Mouse (Mus musculus) hindbrain, embryonic 12.5 days (tissue): ENCODE data around the gene Tctex1d4. TPM values are rescaled to one million over a fixed set of nuclear protein-coding genes. Genes with fewer than 3 reads are reported as not detected.

Experiments used
- ATAC-seq: fragments of 200-750 bp; cut with Nextera tagmentation; 2 replicates; pipeline ENCODE4 v1.8.0; 2017; ENCODE audit warnings: moderate TSS enrichment; ENCODE audit not compliant: low FRiP score
- H3K27ac ChIP-seq: fragments of 300-500 bp; sonication (generic); 2 replicates; pipeline ENCODE4 v1.5.1; 2016; ENCODE audit warnings: mild to moderate bottlenecking
- H3K27me3 ChIP-seq: fragments of 300-500 bp; sonication (generic); 2 replicates; pipeline ENCODE4 v1.6.1; 2016; ENCODE audit warnings: mild to moderate bottlenecking
- H3K36me3 ChIP-seq: fragments of 300-500 bp; sonication (generic); 2 replicates; pipeline ENCODE4 v1.6.1; 2016; ENCODE audit warnings: mild to moderate bottlenecking
- H3K4me1 ChIP-seq: fragments of 300-500 bp; sonication (generic); 2 replicates; pipeline ENCODE4 v1.6.1; 2016
- H3K4me2 ChIP-seq: fragments of 300-500 bp; sonication (generic); replicated peaks from 2 replicates; pipeline ENCODE4 v1.6.1; 2016; ENCODE audit warnings: mild to moderate bottlenecking
- H3K4me3 ChIP-seq: fragments of 300-500 bp; sonication (generic); 2 replicates; pipeline ENCODE4 v1.5.1; 2016; ENCODE audit warnings: mild to moderate bottlenecking
- H3K9ac ChIP-seq: fragments of 300-500 bp; sonication (generic); 2 replicates; pipeline ENCODE4 v1.6.1; 2016; ENCODE audit warnings: mild to moderate bottlenecking, moderate library complexity
- H3K9me3 ChIP-seq: fragments of 300-500 bp; sonication (generic); replicated peaks from 2 replicates; pipeline ENCODE4 v1.6.1; 2016; ENCODE audit warnings: mild to moderate bottlenecking
- WGBS: fragments of 180-500 bp; shearing (Covaris S2); methylation state at CpG from one replicate; pipeline ENCODE4 v1.1.7; 2016; 5-methylcytosine and 5-hydroxymethylcytosine counted together
- polyA plus RNA-seq: library from polyadenylated mRNA; unstranded; fragments of >200 nt; fragmentation: Nextera tagmentation; extraction: Ambion mirVana; gene quantifications from 2 replicates; pipeline ENCODE4 v1.2.1, GENCODE M21; 2016

Tctex1d4 gene
- polyA plus RNA-seq, 1 experiment from 2014 or later = not detected

GRCm38 (mm10) chr4:117148047-117148713, 21.6 kb downstream of the Tctex1d4 start:
- Histone ChIP-seq H3K9ac (no peak overlapping the region), H3K4me2 (no peak overlapping the region), H3K36me3 (peaks cover 48% of the 10 kb centered on the region), H3K4me3 (no peak overlapping the region), H3K9me3 (no peaks in the 10 kb centered on the region), H3K4me1 (no peaks in the 10 kb centered on the region), H3K27ac (no peak overlapping the region), H3K27me3 (no peaks in the 10 kb centered on the region)
- WGBS = 87% methylated on average over 18 of the region's 18 CpGs
- no peak for ATAC-seq

GRCm38 (mm10) chr4:117148815-117149214, 22.2 kb downstream of the Tctex1d4 start:
- peaks cover 54% of the 10 kb centered on the region for H3K36me3 ChIP-seq
- ATAC-seq = no peak
- no peak overlapping the region for H3K27ac ChIP-seq

GRCm38 (mm10) chr4:117149291-117150211, 23.0 kb downstream of the Tctex1d4 start:
- H3K27me3 ChIP-seq = no peaks in the 10 kb centered on the region
- WGBS = 72% methylated on average over 6 of the region's 6 CpGs
- H3K9me3 ChIP-seq = no peaks in the 10 kb centered on the region
- H3K4me1 ChIP-seq = peaks cover 11% of the 10 kb centered on the region; the same call in 1 of the 2 replicates
- H3K9ac ChIP-seq = no peak overlapping the region
- no peak overlapping the region for H3K4me3 ChIP-seq
- H3K27ac ChIP-seq = no peak overlapping the region
- H3K36me3 ChIP-seq = peaks cover 62% of the 10 kb centered on the region
- ATAC-seq = no peak
- H3K4me2 ChIP-seq = no peak overlapping the region

More at GRCm38 (mm10) chr4:117148815-117149214, 22.2 kb downstream of the Tctex1d4 start:
- Histone ChIP-seq H3K9ac (no peak overlapping the region), H3K4me2 (no peak overlapping the region), H3K4me3 (no peak overlapping the region), H3K9me3 (no peaks in the 10 kb centered on the region), H3K4me1 (peaks cover 4% of the 10 kb centered on the region; the same call in 1 of the 2 replicates), H3K27me3 (no peaks in the 10 kb centered on the region)
- WGBS = 70% methylated on average over 24 of the region's 24 CpGs

GRCm38 (mm10) chr4:117150212-117150733, 23.7 kb downstream of the Tctex1d4 start:
- H3K4me1 ChIP-seq = peaks cover 17% of the 10 kb centered on the region; the same call in 1 of the 2 replicates
- peaks cover 66% of the 10 kb centered on the region for H3K36me3 ChIP-seq
- H3K4me2 ChIP-seq = no peak overlapping the region
- no peak overlapping the region for H3K4me3 ChIP-seq
- no peaks in the 10 kb centered on the region for H3K9me3 ChIP-seq
- H3K9ac ChIP-seq = no peak overlapping the region
- WGBS = 87% methylated on average over 6 of the region's 6 CpGs
- H3K27me3 ChIP-seq = no peaks in the 10 kb centered on the region
- H3K27ac ChIP-seq = no peak overlapping the region
- no peak for ATAC-seq

- ATAC-seq = no peak
- Histone ChIP-seq H3K27ac (no peak overlapping the region), H3K27me3 (no peaks in the 10 kb centered on the region), H3K36me3 (peaks cover 66% of the 10 kb centered on the region), H3K4me2 (no peak overlapping the region), H3K9ac (no peak overlapping the region), H3K9me3 (no peaks in the 10 kb centered on the region), H3K4me1 (peaks cover 17% of the 10 kb centered on the region; the same call in 1 of the 2 replicates), H3K4me3 (no peak overlapping the region)
- 80% methylated on average over 1 of the region's 1 CpGs for WGBS
Observed at GRCm38 (mm10) chr4:117151416-117151815, 24.8 kb downstream of the Tctex1d4 start.

- no peak for ATAC-seq
- no peak overlapping the region for H3K9ac ChIP-seq
- H3K4me2 ChIP-seq = no peak overlapping the region
- H3K27me3 ChIP-seq = no peaks in the 10 kb centered on the region
- H3K36me3 ChIP-seq = peaks cover 66% of the 10 kb centered on the region
- H3K27ac ChIP-seq = no peak overlapping the region
- H3K4me3 ChIP-seq = no peak overlapping the region
- WGBS = 83% methylated on average over 5 of the region's 5 CpGs
- peaks cover 17% of the 10 kb centered on the region; the same call in 1 of the 2 replicates for H3K4me1 ChIP-seq
- H3K9me3 ChIP-seq = no peaks in the 10 kb centered on the region
Observed at GRCm38 (mm10) chr4:117152714-117153113, 26.1 kb downstream of the Tctex1d4 start.

- peaks cover 51% of the 10 kb centered on the region for H3K36me3 ChIP-seq
- H3K27me3 ChIP-seq = no peaks in the 10 kb centered on the region
- H3K4me2 ChIP-seq = peak overlapping the region; percentile 93
- ATAC-seq = no peak; the same call in 1 of the 2 replicates
- WGBS = 3% methylated on average over 44 of the region's 44 CpGs
- H3K4me3 ChIP-seq = peak overlapping the region; percentile 95
- peak overlapping the region; percentile 95 for H3K27ac ChIP-seq
- peaks cover 17% of the 10 kb centered on the region; the same call in 1 of the 2 replicates for H3K4me1 ChIP-seq
- H3K9me3 ChIP-seq = no peaks in the 10 kb centered on the region
- H3K9ac ChIP-seq = peak overlapping the region; percentile 97
Observed at GRCm38 (mm10) chr4:117155020-117155791, 28.6 kb downstream of the Tctex1d4 start.

GRCm38 (mm10) chr4:117155792-117156355, 29.3 kb downstream of the Tctex1d4 start, which contains the start of gene Rps8:
TSS of gene Rps8 (minus strand) at chr4:117156243.
- H3K4me2 ChIP-seq = peak within 1 kb of the TSS; percentile 93
- ATAC-seq = peak; percentile 93
- WGBS = under 1% methylated on average over 41 of the region's 52 CpGs
- H3K36me3 ChIP-seq = peaks cover 47% of the 10 kb centered on the region
- peaks cover 17% of the 10 kb centered on the region; the same call in 1 of the 2 replicates for H3K4me1 ChIP-seq
- peak within 1 kb of the TSS; percentile 95 for H3K4me3 ChIP-seq
- H3K9me3 ChIP-seq = no peaks in the 10 kb centered on the region
- peak within 1 kb of the TSS; percentile 97 for H3K9ac ChIP-seq
- H3K27ac ChIP-seq = peak within 1 kb of the TSS; percentile 95
- H3K27me3 ChIP-seq = no peaks in the 10 kb centered on the region

GRCm38 (mm10) chr4:117156372-117156771, 29.8 kb downstream of the Tctex1d4 start:
- Histone ChIP-seq H3K36me3 (peaks cover 42% of the 10 kb centered on the region), H3K4me2 (peak overlapping the region; percentile 93), H3K4me3 (peak overlapping the region; percentile 95), H3K27me3 (no peaks in the 10 kb centered on the region), H3K9ac (peak overlapping the region; percentile 97), H3K4me1 (peaks cover 17% of the 10 kb centered on the region; the same call in 1 of the 2 replicates), H3K9me3 (no peaks in the 10 kb centered on the region), H3K27ac (no peak overlapping the region)
- 26% methylated on average over 6 of the region's 6 CpGs for WGBS
- no peak; the same call in 1 of the 2 replicates for ATAC-seq

GRCm38 (mm10) chr4:117159666-117160065, 33.1 kb downstream of the Tctex1d4 start:
- Histone ChIP-seq H3K4me3 (no peak overlapping the region), H3K9me3 (no peaks in the 10 kb centered on the region), H3K27me3 (no peaks in the 10 kb centered on the region), H3K27ac (no peak overlapping the region), H3K9ac (no peak overlapping the region), H3K36me3 (peaks cover 35% of the 10 kb centered on the region), H3K4me1 (0 out of 2 replicates have a peak, but pooled peaks cover 5% of the 10 kb centered on the region), H3K4me2 (no peak overlapping the region)
- 80% methylated on average over 10 of the region's 10 CpGs for WGBS
- no peak for ATAC-seq

GRCm38 (mm10) chr4:117161183-117161582, 34.6 kb downstream of the Tctex1d4 start:
- H3K4me1 ChIP-seq = no peaks in the 10 kb centered on the region
- no peak for ATAC-seq
- WGBS = 74% methylated on average over 4 of the region's 4 CpGs

More at GRCm38 (mm10) chr4:117161183-117161582, 34.6 kb downstream of the Tctex1d4 start:
- no peaks in the 10 kb centered on the region for H3K9me3 ChIP-seq
- H3K27me3 ChIP-seq = no peaks in the 10 kb centered on the region
- peaks cover 47% of the 10 kb centered on the region for H3K36me3 ChIP-seq
- no peak overlapping the region for H3K4me2 ChIP-seq
- H3K4me3 ChIP-seq = no peak overlapping the region
- H3K9ac ChIP-seq = no peak overlapping the region
- H3K27ac ChIP-seq = no peak overlapping the region
